Mouse (Mus musculus): ENCODE data around the gene Celf1. TPM values are rescaled to one million over a fixed set of nuclear protein-coding genes. Genes with fewer than 3 reads are reported as not detected.

The Celf1 gene
- polyA plus RNA-seq, 1 experiment from 2014 or later = 98.2 TPM

DNA sequence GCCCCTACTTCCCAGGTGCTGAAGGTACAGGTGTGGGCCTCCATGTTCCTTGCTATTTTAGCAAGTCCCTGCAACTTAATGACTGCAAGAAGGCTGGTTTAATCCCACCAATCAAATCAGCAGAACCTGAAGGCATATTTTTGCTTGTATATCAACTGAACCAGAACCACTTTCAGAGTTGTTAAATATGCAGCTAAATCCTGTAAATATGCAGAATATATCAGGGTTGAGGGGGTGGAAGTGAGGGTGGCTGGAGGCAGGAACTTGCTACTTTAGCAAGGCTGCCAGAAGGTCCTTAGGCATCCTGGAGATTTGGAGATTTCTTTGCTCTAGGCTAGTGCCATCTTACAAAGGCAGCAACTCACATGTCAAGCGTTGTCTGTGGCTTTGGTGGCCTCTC lies 24.7 kb upstream of the Celf1 start:
- Histone ChIP-seq H3K27ac (no peak overlapping the region), H3K9ac (no peak overlapping the region), H3K9me3 (replicated peaks) (no peaks in the 10 kb centered on the region), H3K27me3 (no peaks in the 10 kb centered on the region), H3K4me1 (replicated peaks) (peaks cover 32% of the 10 kb centered on the region), H3K4me2 (no peak overlapping the region), H3K36me3 (peaks cover 32% of the 10 kb centered on the region), H3K4me3 (no peak overlapping the region)
- no peak for ATAC-seq (replicated peaks; ENCODE audit: insufficient number of reproducible peaks, insufficient read depth, low FRiP score, low read depth)
- 82% methylated on average over 1 of the region's 1 CpGs for WGBS

DNA sequence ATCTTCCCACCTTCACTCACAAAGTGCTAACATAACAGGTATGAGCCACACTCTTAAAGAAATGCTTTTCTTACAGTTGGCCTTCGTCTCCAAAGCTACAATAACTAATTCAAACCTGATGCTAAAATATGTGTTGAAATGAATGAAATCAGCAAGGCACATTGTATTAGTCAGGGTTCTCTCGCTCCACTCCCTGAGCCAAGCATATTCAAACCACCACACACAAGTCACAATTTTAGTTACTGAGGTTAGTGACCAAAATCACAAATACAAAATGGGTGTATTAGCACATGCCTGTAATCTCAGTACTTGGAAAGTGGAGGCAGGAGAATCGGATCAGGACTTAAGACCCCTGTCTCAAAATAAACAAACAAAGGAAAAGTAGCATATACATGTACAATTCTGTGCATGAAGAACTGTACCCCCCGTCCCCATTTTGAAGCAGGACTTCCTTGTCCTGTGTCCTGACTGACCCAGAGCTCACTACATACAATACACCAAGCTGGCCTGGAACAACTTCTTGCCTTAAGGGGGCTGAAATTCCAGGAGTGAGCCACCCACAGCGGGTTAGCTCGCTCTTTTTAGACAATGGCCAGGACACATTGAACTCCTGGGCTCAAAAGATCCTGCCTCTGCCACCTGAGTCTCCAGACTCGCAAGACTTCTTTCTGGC lies 23.5 kb upstream of the Celf1 start:
- 16% methylated on average over 7 of the region's 7 CpGs for WGBS
- no peak for ATAC-seq (replicated peaks; ENCODE audit: insufficient number of reproducible peaks, insufficient read depth, low FRiP score, low read depth)

DNA sequence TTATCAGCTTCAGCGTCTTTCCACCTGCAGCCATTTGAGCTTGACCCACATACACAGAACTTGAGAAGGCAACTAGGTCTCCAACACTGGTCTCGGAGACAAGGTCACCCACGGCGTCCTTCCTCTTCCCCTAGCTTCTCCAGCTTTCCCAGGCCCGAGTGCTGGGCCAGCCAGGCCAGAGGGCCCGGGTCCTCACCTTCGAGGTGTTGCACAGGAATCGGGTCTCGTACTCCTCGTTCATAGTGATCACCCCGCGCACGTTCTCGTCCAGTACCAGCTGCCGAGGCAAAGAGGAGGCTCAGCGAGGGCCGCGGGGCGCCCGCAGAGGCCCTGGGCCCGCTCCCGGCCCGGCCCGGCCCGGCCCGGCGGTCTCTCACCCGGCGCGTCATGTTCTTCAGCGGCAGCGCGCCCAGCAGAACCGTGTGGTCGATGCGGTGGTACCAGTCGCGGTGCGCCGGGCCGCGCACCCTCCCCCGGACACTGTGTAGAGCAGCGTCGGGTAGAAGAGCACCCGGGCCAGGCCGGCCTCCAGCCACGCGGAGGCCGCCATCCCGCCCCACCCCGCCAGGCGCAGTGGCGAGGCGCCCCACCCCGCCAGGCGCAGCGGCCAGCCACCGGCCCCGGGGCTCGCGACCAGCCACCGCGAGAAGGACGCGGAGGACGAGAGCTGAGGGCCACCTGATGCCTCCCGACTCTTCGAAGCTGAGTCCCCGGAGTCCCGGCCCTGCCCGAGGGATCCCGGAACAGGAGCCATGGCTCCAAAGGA lies 22.8 kb upstream of the Celf1 start:
- H3K9ac ChIP-seq = peak overlapping the region; percentile 98
- H3K4me1 ChIP-seq (replicated peaks) = peaks cover 32% of the 10 kb centered on the region
- H3K4me2 ChIP-seq = peak overlapping the region; percentile 89
- H3K4me3 ChIP-seq = peak overlapping the region; percentile 70
- no peaks in the 10 kb centered on the region for H3K27me3 ChIP-seq
- H3K36me3 ChIP-seq = peaks cover 15% of the 10 kb centered on the region
- no peaks in the 10 kb centered on the region for H3K9me3 ChIP-seq (replicated peaks)
- WGBS = under 1% methylated on average over 73 of the region's 73 CpGs
- H3K27ac ChIP-seq = peak overlapping the region; percentile 96
- peak; percentile 79 for ATAC-seq (replicated peaks; ENCODE audit: insufficient number of reproducible peaks, insufficient read depth, low FRiP score, low read depth)

More for the DNA sequence above, 23.5 kb upstream of the Celf1 start:
- H3K4me3 ChIP-seq = peak overlapping the region; percentile 70
- H3K27ac ChIP-seq = peak overlapping the region; percentile 96
- H3K27me3 ChIP-seq = no peaks in the 10 kb centered on the region
- peak overlapping the region; percentile 89 for H3K4me2 ChIP-seq
- H3K36me3 ChIP-seq = peaks cover 20% of the 10 kb centered on the region
- peaks cover 33% of the 10 kb centered on the region for H3K4me1 ChIP-seq (replicated peaks)
- peak overlapping the region; percentile 98 for H3K9ac ChIP-seq
- H3K9me3 ChIP-seq (replicated peaks) = no peaks in the 10 kb centered on the region

DNA sequence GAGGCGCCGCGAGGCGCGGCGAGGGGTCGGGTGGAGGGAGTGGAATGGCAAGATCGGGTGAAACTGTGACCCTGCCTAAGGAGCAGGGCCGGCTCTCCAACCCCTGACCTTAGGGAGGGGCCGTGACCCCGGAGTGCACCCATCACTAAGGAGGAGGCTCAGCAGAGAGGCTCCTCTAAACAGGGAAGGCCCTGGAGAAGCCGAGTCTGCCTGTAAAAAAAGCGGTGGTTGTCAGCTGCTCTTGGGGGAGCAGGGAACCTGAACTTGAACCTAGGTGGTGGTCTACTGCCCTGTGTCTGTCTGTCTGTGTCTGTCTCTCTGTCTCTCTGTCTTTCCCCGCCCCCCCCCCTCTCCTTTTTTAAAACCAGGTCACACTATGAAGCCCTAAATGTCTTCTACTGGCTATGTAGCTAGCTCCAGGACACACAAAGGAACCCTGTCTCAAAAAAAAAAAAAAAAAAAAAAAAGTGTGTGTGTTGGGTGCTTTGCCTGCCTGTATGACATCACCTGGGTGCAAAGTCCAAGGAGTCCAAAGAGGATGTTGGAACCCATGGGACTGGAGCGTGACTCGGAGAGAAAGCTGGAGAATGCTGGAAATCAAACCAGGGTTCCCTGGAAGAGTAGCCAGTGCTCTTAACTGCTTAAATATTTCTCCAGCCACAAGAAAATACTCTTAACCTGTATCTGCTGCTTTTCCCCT lies 22.0 kb upstream of the Celf1 start:
- Histone ChIP-seq H3K4me3 (peak overlapping the region; percentile 70), H3K9ac (peak overlapping the region; percentile 98), H3K36me3 (peaks cover 9% of the 10 kb centered on the region), H3K4me1 (replicated peaks) (peaks cover 32% of the 10 kb centered on the region), H3K9me3 (replicated peaks) (no peaks in the 10 kb centered on the region), H3K4me2 (peak overlapping the region; percentile 89), H3K27ac (peak overlapping the region; percentile 96), H3K27me3 (no peaks in the 10 kb centered on the region)
- ATAC-seq (replicated peaks; ENCODE audit: insufficient number of reproducible peaks, insufficient read depth, low FRiP score, low read depth) = peak; percentile 65
- WGBS = 7% methylated on average over 15 of the region's 16 CpGs

DNA sequence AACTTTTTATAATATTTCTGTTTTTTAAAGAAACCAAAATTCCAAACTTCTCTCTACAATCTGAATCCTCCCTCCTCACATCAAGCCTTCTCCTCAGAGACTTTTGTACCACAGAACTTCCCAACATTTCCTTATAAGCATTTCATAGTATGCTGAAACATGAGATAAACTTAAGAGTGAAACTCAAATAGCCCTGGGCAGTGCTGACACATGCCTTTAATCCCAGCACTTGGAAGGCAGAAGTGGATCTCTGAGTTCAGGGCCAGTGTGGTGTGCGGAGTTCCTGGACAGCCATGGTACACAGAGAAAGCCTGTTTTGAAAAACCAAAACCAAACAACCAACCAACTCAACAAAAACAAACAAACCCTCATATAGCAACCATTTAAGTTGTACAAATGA lies 19.0 kb upstream of the Celf1 start:
- H3K4me2 ChIP-seq = no peak overlapping the region
- no peaks in the 10 kb centered on the region for H3K27me3 ChIP-seq
- no peaks in the 10 kb centered on the region for H3K36me3 ChIP-seq
- H3K9me3 ChIP-seq (replicated peaks) = no peaks in the 10 kb centered on the region
- H3K27ac ChIP-seq = peak overlapping the region; percentile 31
- H3K4me3 ChIP-seq = no peak overlapping the region
- 50% methylated on average over 1 of the region's 1 CpGs for WGBS
- ATAC-seq (replicated peaks; ENCODE audit: insufficient number of reproducible peaks, insufficient read depth, low FRiP score, low read depth) = no peak
- no peak overlapping the region for H3K9ac ChIP-seq
- peaks cover 11% of the 10 kb centered on the region for H3K4me1 ChIP-seq (replicated peaks)

DNA sequence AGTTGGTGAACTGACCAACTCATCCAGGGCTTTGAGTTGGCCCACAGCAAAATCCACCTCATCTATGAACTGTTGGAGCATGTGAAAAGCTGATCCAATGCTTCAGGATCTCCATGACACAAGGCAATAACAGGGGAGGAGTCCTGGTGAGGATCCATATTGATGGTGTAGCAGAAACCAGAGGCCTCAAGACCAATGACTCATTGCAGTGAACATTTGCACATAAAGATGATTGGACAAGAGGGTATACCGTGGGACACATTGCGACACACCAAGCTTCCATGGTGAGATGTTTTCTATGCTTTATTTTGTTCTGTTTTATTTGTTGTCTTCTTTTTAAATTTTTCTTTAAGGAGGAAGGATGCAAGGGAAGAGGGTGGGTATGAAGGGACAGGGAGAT lies 17.5 kb upstream of the Celf1 start:
- no peak overlapping the region for H3K4me3 ChIP-seq
- peaks cover 8% of the 10 kb centered on the region for H3K4me1 ChIP-seq (replicated peaks)
- H3K4me2 ChIP-seq = no peak overlapping the region
- WGBS = 92% methylated on average over 2 of the region's 2 CpGs
- no peak overlapping the region for H3K9ac ChIP-seq
- H3K9me3 ChIP-seq (replicated peaks) = no peaks in the 10 kb centered on the region
- H3K36me3 ChIP-seq = no peaks in the 10 kb centered on the region
- H3K27ac ChIP-seq = no peak overlapping the region
- ATAC-seq (replicated peaks; ENCODE audit: insufficient number of reproducible peaks, insufficient read depth, low FRiP score, low read depth) = no peak
- H3K27me3 ChIP-seq = no peaks in the 10 kb centered on the region

DNA sequence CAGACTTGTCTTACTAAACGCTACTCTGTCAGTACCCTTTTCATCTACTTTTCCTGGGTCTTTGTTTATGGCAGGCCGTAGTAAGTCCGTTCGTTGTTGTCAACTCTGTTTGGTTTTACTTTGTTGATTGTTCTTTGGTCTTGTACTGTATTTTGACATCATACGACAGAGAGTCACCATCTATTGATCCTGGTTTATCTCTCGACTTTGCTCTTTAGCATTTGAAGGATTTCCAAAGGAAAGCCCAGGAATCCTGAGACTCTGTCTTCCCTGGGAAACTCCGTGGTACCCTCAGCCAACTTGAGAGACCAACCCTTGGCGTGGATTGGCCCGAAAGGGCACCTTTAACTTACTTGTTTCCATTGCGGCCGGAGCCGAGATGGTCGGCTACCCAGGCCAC lies 11.6 kb upstream of the Celf1 start:
- Histone ChIP-seq H3K27me3 (no peaks in the 10 kb centered on the region), H3K27ac (no peak overlapping the region), H3K9ac (no peak overlapping the region), H3K4me3 (no peak overlapping the region), H3K4me1 (replicated peaks) (no peaks in the 10 kb centered on the region), H3K9me3 (replicated peaks) (no peaks in the 10 kb centered on the region), H3K4me2 (no peak overlapping the region), H3K36me3 (no peaks in the 10 kb centered on the region)
- ATAC-seq (replicated peaks; ENCODE audit: insufficient number of reproducible peaks, insufficient read depth, low FRiP score, low read depth) = no peak
- WGBS = 85% methylated on average over 13 of the region's 13 CpGs

DNA sequence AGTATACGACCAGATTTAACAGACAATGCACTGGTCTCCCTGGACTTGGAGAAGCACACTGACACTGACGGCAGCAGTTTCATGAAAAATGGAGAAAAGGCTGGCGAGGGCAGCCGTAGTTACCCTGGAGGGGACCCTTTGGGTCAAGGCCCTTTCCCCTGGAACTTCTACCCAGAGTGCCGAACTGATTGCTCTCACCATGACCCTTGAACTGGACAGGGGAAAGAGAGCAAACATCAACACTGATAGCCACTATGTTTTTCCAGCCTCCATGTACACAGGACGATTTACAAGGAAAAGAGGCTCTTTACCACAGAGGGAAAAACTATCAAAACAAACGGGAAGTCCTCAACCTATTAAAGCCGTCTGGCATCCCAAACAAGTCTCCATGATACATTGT lies 8.4 kb upstream of the Celf1 start:
- H3K4me3 ChIP-seq = no peak overlapping the region
- H3K27me3 ChIP-seq = no peaks in the 10 kb centered on the region
- no peaks in the 10 kb centered on the region for H3K4me1 ChIP-seq (replicated peaks)
- no peak overlapping the region for H3K4me2 ChIP-seq
- ATAC-seq (replicated peaks; ENCODE audit: insufficient number of reproducible peaks, insufficient read depth, low FRiP score, low read depth) = no peak
- H3K9me3 ChIP-seq (replicated peaks) = no peaks in the 10 kb centered on the region
- no peak overlapping the region for H3K27ac ChIP-seq
- no peaks in the 10 kb centered on the region for H3K36me3 ChIP-seq
- WGBS = 72% methylated on average over 8 of the region's 8 CpGs
- H3K9ac ChIP-seq = no peak overlapping the region

DNA sequence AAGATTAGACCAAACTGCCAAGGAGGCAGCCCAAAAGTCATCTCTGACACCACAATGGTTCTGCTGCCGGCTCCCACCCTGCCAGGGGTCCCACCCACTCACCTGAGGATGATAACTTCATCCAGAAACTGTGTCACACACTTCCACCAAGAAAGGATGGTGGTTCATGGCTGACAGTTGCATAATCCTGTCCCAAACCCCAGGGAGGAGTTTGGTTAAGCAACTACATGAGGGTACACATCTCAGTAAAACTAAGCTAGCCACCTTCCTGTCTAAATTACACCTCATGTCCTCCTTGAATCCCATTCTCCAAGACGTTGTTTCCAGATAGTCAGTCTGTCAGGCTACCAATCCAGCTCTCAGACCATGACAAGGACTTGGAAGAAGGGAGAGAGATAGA lies 7.9 kb upstream of the Celf1 start:
- H3K27ac ChIP-seq = no peak overlapping the region
- no peak overlapping the region for H3K4me2 ChIP-seq
- 61% methylated on average over 2 of the region's 2 CpGs for WGBS
- H3K27me3 ChIP-seq = no peaks in the 10 kb centered on the region
- H3K4me3 ChIP-seq = no peak overlapping the region
- no peaks in the 10 kb centered on the region for H3K36me3 ChIP-seq
- H3K9ac ChIP-seq = no peak overlapping the region
- H3K4me1 ChIP-seq (replicated peaks) = no peaks in the 10 kb centered on the region
- no peak for ATAC-seq (replicated peaks; ENCODE audit: insufficient number of reproducible peaks, insufficient read depth, low FRiP score, low read depth)
- H3K9me3 ChIP-seq (replicated peaks) = no peaks in the 10 kb centered on the region

DNA sequence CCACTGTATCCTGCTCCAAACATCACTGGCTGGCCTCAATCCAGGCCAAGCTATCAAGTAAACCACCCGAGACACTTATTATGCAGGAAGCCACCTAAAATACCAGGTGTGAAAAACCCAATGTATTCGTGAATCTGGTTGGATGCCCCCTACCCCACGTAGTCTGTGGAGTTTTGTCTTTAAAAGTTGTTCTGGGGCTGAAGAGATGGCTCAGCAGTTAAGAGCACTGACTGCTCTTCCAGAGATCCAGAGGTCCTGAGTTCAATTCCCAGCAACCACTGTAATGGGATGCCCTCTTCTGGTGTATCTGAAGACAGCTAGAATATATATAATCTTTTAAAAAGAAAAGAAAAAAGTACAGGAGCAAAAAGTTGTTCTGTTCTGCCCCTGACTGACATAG lies 1.8 kb upstream of the Celf1 start:
- WGBS = 66% methylated on average over 3 of the region's 3 CpGs
- H3K9me3 ChIP-seq (replicated peaks) = no peaks in the 10 kb centered on the region
- no peak overlapping the region for H3K4me2 ChIP-seq
- peaks cover 26% of the 10 kb centered on the region for H3K4me1 ChIP-seq (replicated peaks)
- no peak for ATAC-seq (replicated peaks; ENCODE audit: insufficient number of reproducible peaks, insufficient read depth, low FRiP score, low read depth)
- H3K9ac ChIP-seq = no peak overlapping the region
- H3K4me3 ChIP-seq = no peak overlapping the region
- H3K27ac ChIP-seq = no peak overlapping the region
- H3K27me3 ChIP-seq = no peaks in the 10 kb centered on the region
- H3K36me3 ChIP-seq = no peaks in the 10 kb centered on the region

DNA sequence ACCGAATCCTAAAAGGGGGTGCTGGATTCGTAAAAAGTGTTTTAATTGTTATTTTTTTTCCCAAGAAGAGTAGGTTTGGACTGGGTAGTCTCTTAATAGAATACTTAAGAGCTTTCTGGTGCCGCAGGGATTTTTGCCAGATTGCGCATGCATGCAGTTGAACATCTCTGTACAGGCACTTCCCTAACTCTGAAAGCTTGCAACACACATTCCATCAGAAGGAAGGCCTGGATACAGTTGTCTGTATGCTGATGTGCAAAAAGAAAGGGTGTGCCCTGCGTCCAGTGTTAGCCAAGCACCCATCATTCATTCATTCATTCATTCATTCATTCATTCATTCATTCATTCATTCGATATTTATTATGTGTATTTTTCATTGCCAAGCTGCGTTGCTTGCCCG lies 432 bp upstream of the Celf1 start:
- Histone ChIP-seq H3K27me3 (no peaks in the 10 kb centered on the region), H3K4me1 (replicated peaks) (peaks cover 29% of the 10 kb centered on the region), H3K36me3 (no peaks in the 10 kb centered on the region), H3K27ac (peak overlapping the region; percentile 97), H3K9ac (peak overlapping the region; percentile 98), H3K4me2 (peak overlapping the region; percentile 76), H3K9me3 (replicated peaks) (no peaks in the 10 kb centered on the region), H3K4me3 (peak overlapping the region; percentile 99)
- no peak for ATAC-seq (replicated peaks; ENCODE audit: insufficient number of reproducible peaks, insufficient read depth, low FRiP score, low read depth)
- WGBS = 43% methylated on average over 8 of the region's 8 CpGs
